Mouse (Mus musculus) forebrain, postnatal 0 days (tissue): ENCODE measurements at regions not wholly inside any gene's neighbourhood (a gene's known extent, or its start where the extent isn't known, plus 50 kb on each side); places are given as distances from the start of the nearest gene placed in this dataset.

Source experiments
- ATAC-seq: fragments of 200-750 bp; cut with Nextera tagmentation; 2 replicates; pipeline ENCODE4 v1.8.0; 2017; ENCODE audit warnings: mild to moderate bottlenecking, moderate library complexity
- DNase-seq: peaks from one replicate; pipeline ENCODE4 v3.0.0-alpha.2; 2015
- H3K27ac ChIP-seq: fragments of 300-500 bp; sonication (generic); 2 replicates; pipeline ENCODE4 v1.5.1; 2014; ENCODE audit warnings: low read depth, mild to moderate bottlenecking, antibody characterized with exemption, low read length, moderate library complexity, mixed read lengths
- H3K27me3 ChIP-seq: fragments of 300-500 bp; sonication (generic); 2 replicates; pipeline ENCODE4 v1.6.1; 2014; ENCODE audit warnings: mild to moderate bottlenecking, low read length, mixed read lengths; ENCODE audit not compliant: insufficient read depth
- H3K36me3 ChIP-seq: fragments of 300-500 bp; sonication (generic); 2 replicates; pipeline ENCODE4 v1.6.1; 2014; ENCODE audit warnings: mild to moderate bottlenecking, moderate library complexity; ENCODE audit not compliant: insufficient read depth
- H3K4me1 ChIP-seq: fragments of 300-500 bp; sonication (generic); 2 replicates; pipeline ENCODE4 v1.6.1; 2014; ENCODE audit warnings: antibody characterized with exemption; ENCODE audit not compliant: insufficient read depth
- H3K4me2 ChIP-seq: fragments of 300-500 bp; sonication (generic); 2 replicates; pipeline ENCODE4 v1.6.1; 2014; ENCODE audit warnings: low read depth, mild to moderate bottlenecking, moderate library complexity
- H3K4me3 ChIP-seq: fragments of 300-500 bp; sonication (generic); 2 replicates; pipeline ENCODE4 v1.5.1; 2014; ENCODE audit warnings: low read depth, low read length, mixed read lengths
- H3K9ac ChIP-seq: fragments of 300-500 bp; sonication (generic); 2 replicates; pipeline ENCODE4 v1.6.1; 2014; ENCODE audit warnings: mild to moderate bottlenecking
- H3K9me3 ChIP-seq: fragments of 300-500 bp; sonication (generic); 2 replicates; pipeline ENCODE4 v1.6.1; 2016; ENCODE audit warnings: low read length
- CTCF ChIP-seq: sonication (generic); IDR thresholded peaks from 2 replicates; pipeline ENCODE4 v1.5.1; 2016; ENCODE audit warnings: antibody characterized with exemption, control low read depth, low read depth
- WGBS: fragments of 180-500 bp; shearing (Covaris S2); extraction: QIAGEN DNeasy Blood & Tissue Kit; methylation state at CpG from one replicate; pipeline ENCODE4 v1.1.7; 2014; 5-methylcytosine and 5-hydroxymethylcytosine counted together

GRCm38 (mm10) chr7:123070861-123071260, 52.8 kb upstream of the Tnrc6a start:
- Histone ChIP-seq H3K4me3 (no peak overlapping the region), H3K9ac (no peak overlapping the region), H3K9me3 (no peaks in the 10 kb centered on the region), H3K27ac (no peak overlapping the region), H3K4me1 (peaks cover 7% of the 10 kb centered on the region), H3K27me3 (no peaks in the 10 kb centered on the region), H3K36me3 (no peaks in the 10 kb centered on the region), H3K4me2 (no peak overlapping the region)
- 56% methylated on average over 4 of the region's 4 CpGs for WGBS
- no peak for TF ChIP-seq CTCF
- no peak for ATAC-seq
- DNase-seq = no peak
